Mouse (Mus musculus) megakaryocyte, embryonic 14.5 days (primary cell): Measurements from ENCODE around the gene Nr1i3. TPM values are rescaled to one million over a fixed set of nuclear protein-coding genes. Genes with fewer than 3 reads are reported as not detected.
A peak's percentile ranks its signal among the peaks of the same experiment; 100 is the strongest.

Experiments used
- H3K27me3 ChIP-seq: replicated peaks from 2 replicates; pipeline ENCODE3; 2012; ENCODE audit warnings: inconsistent platforms
- H3K36me3 ChIP-seq: replicated peaks from 2 replicates; pipeline ENCODE3; 2012; ENCODE audit warnings: low read length, inconsistent platforms, mixed read lengths
- H3K4me1 ChIP-seq: 2 replicates; pipeline ENCODE4 v1.6.1; 2012; ENCODE audit warnings: inconsistent platforms
- H3K4me3 ChIP-seq: replicated peaks from 2 replicates; pipeline ENCODE3; 2012; ENCODE audit warnings: moderate library complexity, mild to moderate bottlenecking, inconsistent platforms
- H3K9me3 ChIP-seq: 2 replicates; pipeline ENCODE4 v1.6.1; 2012; ENCODE audit warnings: inconsistent platforms
- FLI1 ChIP-seq: IDR thresholded peaks from 2 replicates; pipeline ENCODE4 v1.6.1; 2012; ENCODE audit warnings: low read length, inconsistent platforms, mixed read lengths
- GATA1 ChIP-seq: IDR thresholded peaks from 3 replicates; pipeline ENCODE4 v1.6.1; 2012; ENCODE audit warnings: mixed read lengths, low read length, inconsistent platforms, borderline replicate concordance
- polyA plus RNA-seq: library from polyadenylated mRNA; stranded (reverse); fragments of >175 nt; gene quantifications from 2 replicates; pipeline ENCODE4 v1.2.3, GENCODE M21; 2012; ENCODE audit warnings: low replicate concordance; ENCODE audit not compliant: insufficient read depth

Nr1i3 gene
- polyA plus RNA-seq, 1 experiment, result not detected

DNA sequence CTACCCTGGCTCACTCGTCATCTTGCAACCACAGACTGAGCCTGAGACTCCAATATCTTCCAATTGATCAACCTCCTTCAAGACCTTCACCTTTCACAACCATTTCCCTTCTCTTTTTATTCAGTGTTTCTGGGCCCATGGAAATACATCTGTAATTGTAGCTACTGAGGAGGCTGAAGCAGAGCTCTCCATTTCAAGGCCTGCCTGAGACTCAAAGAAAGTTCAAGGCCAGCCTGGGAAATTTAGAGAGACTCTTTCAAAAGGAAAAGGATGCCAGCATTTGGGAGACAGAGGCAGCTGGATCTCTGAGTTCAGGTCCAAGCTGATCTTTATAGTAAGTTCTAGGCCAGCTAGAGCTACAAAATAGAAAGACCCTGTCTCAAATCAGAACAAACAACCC, 14.1 kb downstream of the Nr1i3 start:
- Histone ChIP-seq H3K9me3 (no peaks in the 10 kb centered on the region), H3K4me3 (no peak overlapping the region), H3K27me3 (no peaks in the 10 kb centered on the region), H3K36me3 (peaks cover 55% of the 10 kb centered on the region), H3K4me1 (peaks cover 39% of the 10 kb centered on the region)
- TF ChIP-seq FLI1 (no peak), GATA1 (no peak)

DNA sequence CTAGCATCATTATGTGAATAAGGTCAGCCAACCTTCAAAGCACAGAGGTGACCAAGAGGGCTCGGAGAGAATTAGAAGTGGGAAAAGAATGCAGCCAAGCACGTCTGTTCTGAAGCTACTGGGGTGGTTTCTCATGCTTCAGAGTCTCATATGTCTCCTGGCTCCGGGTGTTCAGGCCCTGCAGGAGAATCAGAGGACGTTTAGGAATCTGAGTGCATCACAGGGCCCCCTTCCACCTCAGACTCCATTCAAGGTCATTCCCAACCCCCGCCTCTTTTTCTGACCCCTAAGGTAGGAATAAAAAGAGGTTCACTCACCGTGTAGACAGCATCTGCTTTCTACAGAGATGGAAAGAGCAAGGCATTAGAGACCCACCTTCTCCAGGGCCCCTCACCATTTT, 16.0 kb downstream of the Nr1i3 start:
- TF ChIP-seq FLI1, result no peak
- TF ChIP-seq GATA1, result no peak
- Histone ChIP-seq H3K4me1 (peaks cover 50% of the 10 kb centered on the region), H3K4me3 (no peak overlapping the region), H3K36me3 (peaks cover 63% of the 10 kb centered on the region), H3K9me3 (no peaks in the 10 kb centered on the region), H3K27me3 (no peaks in the 10 kb centered on the region)

DNA sequence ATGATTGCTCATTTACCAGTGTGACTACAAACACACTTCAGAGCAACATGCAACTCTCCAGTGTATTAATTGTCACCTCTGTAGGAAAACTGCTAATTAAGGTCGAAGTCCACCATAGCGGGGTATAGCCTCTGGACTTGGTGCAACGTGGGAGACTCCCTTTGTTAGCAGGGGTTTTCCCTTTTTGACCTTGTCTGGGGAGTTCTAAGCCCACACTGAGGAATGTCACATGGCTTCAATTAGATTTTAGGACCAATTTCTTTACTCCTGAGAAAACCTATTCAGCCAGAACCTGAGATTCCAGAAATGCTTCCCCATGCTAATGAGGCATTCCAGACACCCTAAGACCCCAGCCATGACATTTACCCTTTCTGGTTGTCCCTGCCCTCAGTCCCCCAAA, 16.4 kb downstream of the Nr1i3 start:
- H3K36me3 ChIP-seq, result peaks cover 63% of the 10 kb centered on the region
- H3K4me3 ChIP-seq, result no peak overlapping the region
- no peaks in the 10 kb centered on the region for H3K9me3 ChIP-seq
- no peak for TF ChIP-seq GATA1
- TF ChIP-seq FLI1, result no peak
- H3K4me1 ChIP-seq, result peaks cover 55% of the 10 kb centered on the region
- no peaks in the 10 kb centered on the region for H3K27me3 ChIP-seq

DNA sequence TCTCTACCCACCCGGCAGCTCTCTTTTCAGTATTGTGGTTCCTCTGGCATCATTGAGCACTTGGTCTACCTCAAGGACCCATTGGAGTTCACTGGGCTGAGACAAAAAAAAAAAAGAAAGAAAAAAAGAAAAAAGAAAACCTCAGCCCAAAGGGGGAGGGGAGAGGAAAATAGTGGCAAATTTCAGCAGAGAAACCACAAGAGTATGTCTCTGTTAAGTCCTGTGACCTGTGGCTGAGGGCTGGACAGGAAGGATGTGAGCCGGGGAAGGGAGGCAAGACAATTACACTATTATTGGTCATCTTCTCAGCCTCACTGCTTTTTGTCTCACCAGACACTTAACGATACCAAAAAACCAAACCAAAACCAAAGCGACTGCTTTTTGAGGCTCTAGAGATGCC, 18.1 kb downstream of the Nr1i3 start:
- Histone ChIP-seq H3K36me3 (peaks cover 68% of the 10 kb centered on the region), H3K4me3 (peak overlapping the region; percentile 91), H3K27me3 (no peaks in the 10 kb centered on the region), H3K9me3 (no peaks in the 10 kb centered on the region), H3K4me1 (peaks cover 61% of the 10 kb centered on the region)
- TF ChIP-seq GATA1 (no peak), FLI1 (no peak)

DNA sequence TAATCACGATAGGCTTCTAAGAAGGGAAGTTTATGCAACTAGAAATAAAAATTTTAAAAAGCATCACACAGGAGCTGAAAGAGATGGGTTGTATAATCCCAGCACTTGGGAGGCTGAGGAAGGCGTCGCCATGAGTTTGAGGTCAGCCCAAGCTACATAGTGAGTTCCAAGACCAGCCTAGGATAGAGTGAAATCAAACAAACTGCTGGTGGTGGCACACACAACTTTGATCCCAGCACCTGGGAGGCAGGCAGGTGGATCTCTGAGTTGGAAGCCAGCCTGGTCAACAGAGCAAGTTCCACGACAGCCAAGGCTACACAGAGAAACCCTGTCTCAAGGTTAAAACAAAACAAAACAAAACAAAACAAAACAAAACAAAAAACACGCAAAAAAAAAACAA, 18.6 kb downstream of the Nr1i3 start:
- peak overlapping the region; percentile 91 for H3K4me3 ChIP-seq
- TF ChIP-seq GATA1 (no peak), FLI1 (no peak)
- peaks cover 70% of the 10 kb centered on the region for H3K36me3 ChIP-seq
- H3K4me1 ChIP-seq, result peaks cover 65% of the 10 kb centered on the region
- no peaks in the 10 kb centered on the region for H3K9me3 ChIP-seq
- H3K27me3 ChIP-seq, result no peaks in the 10 kb centered on the region

DNA sequence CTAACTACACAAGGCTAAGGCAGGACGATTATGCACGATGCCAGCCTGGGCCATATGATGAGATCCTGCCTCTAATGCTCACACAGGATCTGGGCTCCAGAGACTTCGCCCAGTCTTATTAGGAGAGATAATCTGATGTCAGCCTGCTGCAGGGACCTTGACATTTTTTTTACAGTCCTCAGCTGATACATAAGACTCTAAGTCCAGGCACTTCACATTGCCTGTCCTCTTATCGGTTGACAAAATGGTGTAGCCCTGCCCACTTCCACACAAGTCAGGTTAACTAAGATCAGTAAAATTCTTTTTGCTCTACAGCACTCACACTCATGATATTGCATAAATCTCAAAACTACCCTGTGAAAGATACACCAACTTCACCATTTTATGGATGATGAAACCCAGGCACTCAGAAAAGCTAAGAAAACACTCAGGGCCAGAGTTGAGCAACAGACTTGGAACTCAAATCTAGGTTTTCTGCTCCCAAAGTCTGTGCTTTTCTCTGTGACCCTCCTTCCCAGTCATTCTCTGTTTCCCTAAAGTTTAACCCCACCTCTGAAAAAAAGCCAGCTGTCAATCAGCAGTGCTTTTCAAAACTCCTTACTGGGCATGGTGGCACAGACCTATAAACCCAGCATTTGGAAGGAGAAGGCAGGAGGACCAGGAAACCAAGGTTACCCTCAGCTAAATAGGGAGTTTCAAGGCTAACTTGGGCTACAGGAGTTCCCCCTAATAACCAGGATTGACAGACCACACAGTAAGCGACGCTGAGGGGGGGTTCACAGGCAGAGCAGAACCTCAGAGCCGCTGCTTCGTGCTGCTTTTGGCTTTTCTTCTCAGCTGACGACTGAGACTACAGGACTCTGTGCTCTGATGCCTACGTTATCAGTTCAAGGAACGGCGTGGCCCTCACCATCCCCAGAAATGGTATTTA, 19.3 kb downstream of the Nr1i3 start:
- no peaks in the 10 kb centered on the region for H3K9me3 ChIP-seq
- no peaks in the 10 kb centered on the region for H3K27me3 ChIP-seq
- no peak for TF ChIP-seq FLI1
- TF ChIP-seq GATA1, result no peak
- peaks cover 68% of the 10 kb centered on the region for H3K4me1 ChIP-seq
- H3K4me3 ChIP-seq, result peak overlapping the region; percentile 91
- peaks cover 70% of the 10 kb centered on the region for H3K36me3 ChIP-seq

DNA sequence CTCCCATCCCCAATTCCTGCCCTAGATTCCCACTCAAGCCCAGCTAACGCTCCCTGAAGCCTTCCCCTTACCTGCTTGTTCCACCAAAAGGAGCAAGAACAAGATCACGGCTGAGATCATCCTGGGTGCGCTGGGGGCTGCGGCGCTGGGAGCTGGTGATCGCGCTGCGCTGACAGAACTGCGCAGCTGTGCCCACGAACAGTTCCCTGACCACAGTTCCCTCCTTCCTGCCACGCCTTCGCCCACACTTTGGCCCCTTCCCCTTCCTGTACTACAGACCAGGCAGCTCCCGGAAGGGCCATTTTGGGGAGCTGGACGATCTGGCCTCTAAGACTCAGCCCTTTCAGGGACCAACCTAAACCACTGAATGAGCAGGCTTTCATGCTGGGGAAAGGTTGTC, 20.4 kb downstream of the Nr1i3 start, which contains the start of gene Fcer1g:
Gene Fcer1g (minus strand): TSS at position 240 of the 400 bp plus-strand sequence.
- Histone ChIP-seq H3K36me3 (peaks cover 71% of the 10 kb centered on the region), H3K4me3 (peak within 1 kb of the TSS; percentile 91), H3K9me3 (no peaks in the 10 kb centered on the region), H3K4me1 (peaks cover 74% of the 10 kb centered on the region), H3K27me3 (no peaks in the 10 kb centered on the region)
- TF ChIP-seq FLI1 (no peak), GATA1 (no peak)

DNA sequence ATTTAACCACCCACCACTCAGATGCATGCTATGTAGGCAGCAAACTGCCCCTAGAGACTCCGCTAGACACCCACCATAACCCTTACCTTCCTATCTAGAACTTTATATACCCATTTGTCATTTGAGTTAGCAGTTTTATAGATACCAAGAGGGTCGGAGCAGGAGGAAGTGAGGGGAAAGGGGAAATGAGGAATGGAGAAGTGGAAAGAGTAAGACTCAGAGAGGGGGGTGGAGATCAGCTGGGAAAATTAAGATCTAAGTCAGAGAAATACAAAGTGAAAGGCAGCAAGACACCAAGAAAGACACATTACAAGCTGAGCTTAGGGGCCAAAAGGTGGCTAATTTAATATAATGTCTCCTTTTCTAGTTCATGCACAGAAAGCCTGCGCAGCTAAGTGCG, 20.8 kb downstream of the Nr1i3 start:
- peak overlapping the region; percentile 91 for H3K4me3 ChIP-seq
- peaks cover 74% of the 10 kb centered on the region for H3K4me1 ChIP-seq
- H3K9me3 ChIP-seq, result no peaks in the 10 kb centered on the region
- TF ChIP-seq GATA1 (no peak), FLI1 (no peak)
- H3K36me3 ChIP-seq, result peaks cover 72% of the 10 kb centered on the region
- no peaks in the 10 kb centered on the region for H3K27me3 ChIP-seq

DNA sequence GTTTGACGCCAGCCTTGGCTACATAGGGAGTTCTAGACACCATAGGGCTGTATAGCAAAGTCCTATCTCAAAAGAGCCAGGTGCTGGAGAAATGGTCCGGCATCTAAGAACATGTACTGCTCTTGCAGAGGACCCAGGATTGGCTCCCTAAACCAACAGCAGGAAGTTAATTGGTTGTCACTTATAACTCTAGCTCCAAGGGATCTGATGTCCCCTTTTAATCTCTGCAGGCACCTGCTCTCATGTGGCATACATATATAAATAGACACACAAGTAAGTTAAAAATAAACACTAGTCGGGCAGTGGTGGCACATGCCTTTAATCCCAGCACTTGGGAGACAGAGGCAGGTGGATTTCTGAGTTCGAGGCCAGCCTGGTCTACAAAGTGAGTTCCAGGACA, 22.0 kb downstream of the Nr1i3 start:
- Histone ChIP-seq H3K36me3 (peaks cover 72% of the 10 kb centered on the region), H3K9me3 (no peaks in the 10 kb centered on the region), H3K4me1 (peaks cover 68% of the 10 kb centered on the region), H3K27me3 (no peaks in the 10 kb centered on the region), H3K4me3 (no peak overlapping the region)
- TF ChIP-seq FLI1 (no peak), GATA1 (no peak)

DNA sequence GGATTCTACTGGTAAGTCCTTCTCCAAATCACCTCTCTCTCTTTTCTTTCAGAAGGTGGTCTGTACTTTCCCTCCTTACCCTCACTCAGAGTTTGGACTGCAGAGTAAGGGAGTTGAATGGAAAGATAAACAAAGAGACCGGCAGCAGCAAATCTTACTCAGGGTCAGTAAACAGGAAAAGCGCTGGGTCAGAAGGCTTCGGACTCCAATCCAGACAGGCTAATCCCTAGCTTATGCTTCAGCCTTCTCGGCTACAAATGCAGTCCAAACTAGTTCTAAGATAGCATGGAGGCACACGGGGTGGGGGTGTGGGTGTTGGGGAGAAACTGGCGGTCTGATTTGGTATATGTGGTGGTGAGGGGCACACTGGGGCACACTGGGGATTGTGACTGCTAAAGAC, 23.7 kb downstream of the Nr1i3 start:
- no peaks in the 10 kb centered on the region for H3K27me3 ChIP-seq
- peaks cover 56% of the 10 kb centered on the region for H3K4me1 ChIP-seq
- no peaks in the 10 kb centered on the region for H3K9me3 ChIP-seq
- TF ChIP-seq FLI1 (no peak), GATA1 (no peak)
- H3K36me3 ChIP-seq, result peaks cover 83% of the 10 kb centered on the region
- H3K4me3 ChIP-seq, result no peak overlapping the region

DNA sequence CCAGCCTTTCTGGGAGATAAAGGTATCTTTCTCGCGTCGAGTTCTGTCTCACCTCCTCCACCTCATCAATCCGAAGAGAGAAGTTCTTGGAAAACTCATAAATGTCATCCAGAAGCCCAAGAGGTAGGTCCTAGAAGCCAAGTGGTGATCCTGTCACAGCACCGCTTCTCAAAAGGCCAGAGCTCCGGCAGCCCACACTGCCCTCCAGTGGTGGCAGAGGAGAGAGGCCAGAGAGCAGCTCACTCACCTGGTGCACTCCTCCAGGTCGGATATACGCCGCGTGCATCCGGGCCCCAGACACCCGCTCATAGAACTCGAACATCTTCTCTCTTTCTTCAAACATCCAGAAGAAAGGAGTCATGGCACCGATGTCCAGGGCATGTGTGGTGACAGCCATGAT, 24.7 kb downstream of the Nr1i3 start:
- Histone ChIP-seq H3K4me1 (peaks cover 49% of the 10 kb centered on the region), H3K36me3 (peaks cover 94% of the 10 kb centered on the region), H3K9me3 (no peaks in the 10 kb centered on the region), H3K27me3 (no peaks in the 10 kb centered on the region), H3K4me3 (no peak overlapping the region)
- TF ChIP-seq FLI1, result no peak
- no peak for TF ChIP-seq GATA1
